Mouse (Mus musculus): Measurements from ENCODE around the gene 4930558C23Rik.
A peak's percentile ranks its signal among the peaks of the same experiment; 100 is the strongest.
"Not testable (repeated sequence)": the region's sequence is repeated elsewhere in the genome, so short reads cannot be mapped to it uniquely, and the experiment has no call there.

Gene 4930558C23Rik

DNA sequence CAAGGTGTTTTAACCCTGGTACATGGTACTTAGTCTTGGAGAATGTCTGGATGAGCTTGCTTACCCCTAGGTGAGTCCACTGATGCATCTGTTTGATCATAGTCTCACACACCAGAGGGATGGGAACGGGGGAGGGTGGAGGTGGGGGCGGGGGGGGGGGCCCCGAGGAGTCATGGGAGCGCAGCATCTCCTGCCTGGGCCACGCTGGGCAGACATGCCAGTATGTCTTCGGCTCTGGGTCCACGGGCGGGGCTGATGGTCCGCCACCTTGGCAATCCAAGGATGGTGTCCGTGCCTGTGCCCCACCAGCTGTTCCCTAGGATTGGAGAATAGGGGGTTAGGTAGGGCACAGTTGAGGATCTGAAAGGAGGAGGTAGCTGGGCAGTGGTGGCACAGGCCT is 29.4 kb downstream of the 4930558C23Rik start:
- no peak for DNase-seq (ENCODE audit: low spot score in 2 of 2)

DNA sequence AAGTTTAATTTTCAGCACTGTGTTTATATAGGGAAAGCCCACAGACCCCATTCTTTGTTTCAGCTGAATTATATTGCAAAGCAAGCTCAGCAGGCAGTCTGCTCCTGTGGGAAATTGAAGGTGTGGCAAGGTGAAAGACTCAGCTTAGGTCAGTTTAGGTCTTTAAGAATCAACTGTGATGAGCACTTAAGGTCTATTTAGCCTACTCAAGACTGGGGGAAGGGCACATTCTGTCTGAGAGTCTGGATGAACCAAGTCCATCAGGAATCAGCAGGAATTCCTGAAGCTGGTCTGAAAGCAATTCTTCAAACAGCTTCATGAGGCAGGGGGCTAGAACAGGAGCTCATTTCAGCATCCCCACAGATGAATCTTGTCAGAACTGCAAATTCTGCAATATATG is 32.5 kb downstream of the 4930558C23Rik start:
- DNase-seq (ENCODE audit: low spot score in 2 of 2): no peak

DNA sequence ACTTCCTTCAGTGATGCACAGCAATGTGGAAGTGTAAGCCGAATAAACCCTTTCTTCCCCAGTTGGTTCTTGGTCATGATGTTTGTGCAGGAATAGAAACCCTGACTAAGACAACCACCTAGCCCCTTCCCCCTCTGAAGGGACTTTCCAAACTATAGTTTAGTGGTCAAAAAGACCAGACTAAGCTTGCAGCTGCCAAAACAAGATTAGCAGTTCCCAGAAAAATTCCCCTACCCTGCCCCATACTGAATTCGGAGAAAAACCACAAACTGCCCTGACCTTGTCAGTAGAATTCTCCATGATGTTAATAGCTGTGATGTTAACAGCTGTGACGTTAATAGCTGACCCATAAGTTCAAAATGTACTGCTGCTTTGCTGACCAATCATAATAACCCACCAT is 42.4 kb downstream of the 4930558C23Rik start:
- not testable (repeated sequence) for DNase-seq (ENCODE audit: low spot score in 2 of 2)

GRCm38 (mm10) chr3:95357746-95358145 is 44.9 kb downstream of the 4930558C23Rik start:
- DNase-seq (ENCODE audit: low spot score in 2 of 2): no peak

- peak; percentile 76 to 86 for DNase-seq (ENCODE audit: low spot score in 2 of 2)
Measured at GRCm38 (mm10) chr3:95356701-95357449, 45.8 kb downstream of the 4930558C23Rik start, which contains the start of gene Setdb1. Gene Setdb1, minus strand, starts transcription at chr3:95357202.

DNA sequence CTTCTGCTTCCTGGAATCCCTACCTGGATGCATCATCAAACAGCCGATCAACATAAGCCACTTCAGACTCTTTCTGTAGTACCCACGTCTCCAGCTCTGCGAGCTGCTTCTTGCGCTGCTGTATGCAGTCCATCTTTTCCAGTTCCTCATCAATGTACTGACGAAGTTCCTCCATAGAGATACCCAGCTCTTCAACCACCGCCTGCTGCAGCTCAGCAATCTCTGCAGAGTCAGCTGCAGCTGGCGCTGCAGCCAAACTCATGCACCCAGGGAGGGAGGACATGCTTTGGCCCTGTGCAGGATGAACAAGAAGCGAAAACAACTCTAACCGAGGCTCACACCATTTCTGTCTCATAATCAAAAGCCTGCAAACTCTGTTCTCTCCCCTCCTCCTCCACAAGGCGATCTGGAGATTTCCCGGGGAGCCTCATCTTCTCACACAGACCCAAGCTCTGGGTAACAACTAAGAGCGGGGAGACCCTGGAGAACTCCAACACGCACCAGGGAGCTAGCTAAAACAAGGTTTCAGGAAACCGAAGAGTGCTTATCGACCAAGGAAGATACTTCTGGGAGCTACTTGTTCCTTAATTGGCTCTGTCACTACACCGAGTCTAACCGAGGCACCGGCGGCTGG is 46.6 kb downstream of the 4930558C23Rik start:
- not testable (repeated sequence) for DNase-seq (ENCODE audit: low spot score in 2 of 2)

GRCm38 (mm10) chr3:95349491-95349890 is 53.1 kb downstream of the 4930558C23Rik start:
- peak; percentile 32 for DNase-seq (ENCODE audit: low spot score in 2 of 2)

DNA sequence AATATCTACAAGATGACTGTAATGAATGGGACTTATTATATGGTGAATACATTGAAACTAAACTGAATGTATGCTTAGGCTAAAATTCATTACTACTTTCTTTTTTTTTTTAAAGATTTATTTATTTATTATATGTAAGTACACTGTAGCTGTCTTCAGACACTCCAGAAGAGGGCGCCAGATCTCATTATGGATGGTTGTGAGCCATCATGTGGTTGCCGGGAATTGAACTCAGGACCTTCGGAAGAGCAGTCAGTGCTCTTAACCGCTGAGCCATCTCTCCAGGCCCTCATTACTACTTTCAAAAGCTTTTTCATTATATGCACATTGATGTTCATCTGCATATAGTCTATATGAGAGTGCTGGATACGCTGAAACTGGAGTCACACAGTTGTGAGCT is 54.3 kb downstream of the 4930558C23Rik start:
- not testable (repeated sequence) for DNase-seq (ENCODE audit: low spot score in 2 of 2)

DNA sequence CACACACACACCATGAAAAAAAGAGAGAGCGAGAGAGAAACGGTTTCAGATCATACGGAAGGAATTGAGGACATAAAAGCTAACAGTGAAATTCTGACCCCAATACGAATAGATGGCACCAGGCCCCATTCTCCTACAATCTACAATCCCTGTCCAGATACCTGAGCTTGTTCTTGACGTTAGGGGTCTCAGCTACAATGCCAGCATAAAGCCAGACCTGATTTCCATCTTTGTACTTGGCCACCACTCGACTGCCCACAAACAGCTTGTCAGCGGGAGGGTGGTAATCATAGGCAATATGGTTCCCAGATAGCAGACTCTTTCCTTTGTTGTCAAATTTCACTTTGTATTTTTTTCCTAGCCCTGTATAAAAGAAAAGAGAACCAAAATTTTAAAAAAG is 56.2 kb downstream of the 4930558C23Rik start:
- no peak for DNase-seq (ENCODE audit: low spot score in 2 of 2)

DNA sequence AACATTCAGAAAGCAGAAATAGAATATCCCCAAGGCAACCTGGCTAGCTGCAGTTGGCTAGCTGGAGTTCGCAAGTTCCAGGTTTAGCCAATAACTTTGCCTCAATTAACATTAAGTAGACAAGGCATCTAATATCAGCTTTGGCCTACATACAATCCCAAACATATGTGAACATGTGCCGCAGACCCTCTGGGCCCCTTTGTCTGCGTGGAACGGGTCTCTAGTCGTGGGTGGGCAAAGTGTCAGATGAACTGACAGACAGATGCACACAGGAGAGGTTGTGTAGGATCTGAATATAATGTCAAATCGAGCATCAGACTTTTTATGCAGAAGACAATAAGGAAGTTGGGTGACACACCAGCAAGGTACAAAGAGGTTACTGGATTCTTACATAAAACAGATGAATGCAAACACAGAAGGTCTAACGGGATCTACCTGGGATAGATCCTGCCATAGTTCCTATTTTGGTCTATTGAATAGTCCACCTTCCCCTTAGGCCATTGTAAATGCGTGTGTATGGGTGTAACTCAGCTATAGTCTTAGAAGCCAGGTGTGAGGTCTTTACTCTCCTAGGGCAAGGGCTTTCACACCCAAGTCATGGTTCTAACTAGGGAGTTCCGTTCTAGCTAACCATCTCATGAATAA is 59.2 kb downstream of the 4930558C23Rik start:
- DNase-seq (ENCODE audit: low spot score in 2 of 2): not testable (repeated sequence)

DNA sequence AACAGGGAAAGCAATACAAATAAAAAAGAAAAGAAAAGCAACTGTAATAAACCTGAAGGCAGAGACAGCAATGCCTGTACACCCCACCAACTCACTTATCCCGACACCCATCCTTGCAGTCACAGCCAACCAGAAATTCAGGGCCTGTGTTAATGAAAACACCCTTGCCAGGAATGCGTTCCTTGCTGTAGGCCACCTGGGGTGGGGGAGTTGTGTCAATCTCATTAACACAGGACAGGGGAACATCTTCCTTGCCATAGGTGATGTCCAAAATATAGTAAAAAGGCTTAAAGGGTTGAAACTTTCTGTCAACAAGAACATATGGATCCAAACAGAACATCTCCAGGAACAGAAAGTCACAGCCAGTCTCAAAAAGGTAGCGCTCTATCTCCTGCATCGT is 64.4 kb downstream of the 4930558C23Rik start:
- no peak for DNase-seq (ENCODE audit: low spot score in 2 of 2)

DNA sequence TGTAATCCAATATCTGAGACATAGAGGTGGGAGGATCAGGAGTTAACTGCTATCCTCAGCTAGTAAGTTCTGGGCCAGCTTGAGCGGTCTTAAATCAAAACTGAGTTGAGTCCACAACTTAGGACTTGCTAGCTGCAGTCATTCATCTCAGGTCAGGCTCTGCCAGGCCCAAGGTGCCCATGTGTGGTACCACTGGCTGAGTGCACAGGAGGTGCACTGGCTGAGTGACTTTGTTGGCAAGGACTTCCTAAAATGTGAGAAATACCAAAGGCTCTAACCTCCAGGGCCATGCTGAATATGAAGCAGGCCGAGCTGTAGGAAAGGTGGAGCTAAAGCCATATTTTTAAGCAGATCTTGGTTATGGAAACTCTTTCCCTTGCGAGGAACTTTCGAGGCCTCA is 65.3 kb downstream of the 4930558C23Rik start:
- no peak for DNase-seq (ENCODE audit: low spot score in 2 of 2)
